Mouse (Mus musculus) lung, postnatal 14 days (tissue): ENCODE measurements around the gene Lnx2.

Experiments
- DNase-seq: peaks from one replicate; pipeline ENCODE4 v3.0.0; 2021

The Lnx2 gene

GRCm38 (mm10) chr5:147076799-147077165 lies 396 bp upstream of the Lnx2 start, which contains the start of gene Polr1d:
Gene Polr1d, plus strand, starts transcription at chr5:147077050.
- no peak for DNase-seq

- peak; percentile 73 for DNase-seq
Measured at GRCm38 (mm10) chr5:147075103-147076025, 1.0 kb downstream of the Lnx2 start.

- no peak for DNase-seq
Measured at GRCm38 (mm10) chr5:147073805-147074204, 2.6 kb downstream of the Lnx2 start.

- no peak for DNase-seq
Measured at GRCm38 (mm10) chr5:147071886-147072285, 4.5 kb downstream of the Lnx2 start.

GRCm38 (mm10) chr5:147070791-147071516 lies 5.4 kb downstream of the Lnx2 start:
- peak; percentile 40 for DNase-seq

GRCm38 (mm10) chr5:147068876-147069275 lies 7.5 kb downstream of the Lnx2 start:
- no peak for DNase-seq

GRCm38 (mm10) chr5:147066965-147067364 lies 9.4 kb downstream of the Lnx2 start:
- no peak for DNase-seq

- no peak for DNase-seq
Measured at GRCm38 (mm10) chr5:147066129-147066528, 10.3 kb downstream of the Lnx2 start.

GRCm38 (mm10) chr5:147063215-147063661 lies 13.1 kb downstream of the Lnx2 start:
- no peak for DNase-seq

- DNase-seq = no peak
Measured at GRCm38 (mm10) chr5:147060024-147060423, 16.4 kb downstream of the Lnx2 start.

GRCm38 (mm10) chr5:147059319-147059718 lies 17.1 kb downstream of the Lnx2 start:
- peak; percentile 50 for DNase-seq

- DNase-seq = no peak
Measured at GRCm38 (mm10) chr5:147058661-147059060, 17.7 kb downstream of the Lnx2 start.

GRCm38 (mm10) chr5:147057626-147058414 lies 18.6 kb downstream of the Lnx2 start:
- no peak for DNase-seq

GRCm38 (mm10) chr5:147056712-147057290 lies 19.6 kb downstream of the Lnx2 start:
- no peak for DNase-seq

- DNase-seq = no peak
Measured at GRCm38 (mm10) chr5:147055572-147056245, 20.7 kb downstream of the Lnx2 start.

GRCm38 (mm10) chr5:147054747-147055270 lies 21.6 kb downstream of the Lnx2 start:
- no peak for DNase-seq

GRCm38 (mm10) chr5:147054328-147054727 lies 22.1 kb downstream of the Lnx2 start:
- DNase-seq = no peak

- no peak for DNase-seq
Measured at GRCm38 (mm10) chr5:147053481-147053880, 22.9 kb downstream of the Lnx2 start.

GRCm38 (mm10) chr5:147053071-147053470 lies 23.3 kb downstream of the Lnx2 start:
- DNase-seq = no peak

GRCm38 (mm10) chr5:147052309-147052558 lies 24.2 kb downstream of the Lnx2 start:
- DNase-seq = no peak

- DNase-seq = no peak
Measured at GRCm38 (mm10) chr5:147051500-147052308, 24.7 kb downstream of the Lnx2 start.
